In genomic region chr15:62279526-62279925, GRCm38 (mm10) we compare ENCODE assay signal across 16 mouse cellular contexts.
A peak's percentile ranks its signal among the peaks of the same experiment; 100 is the strongest.
DNase-seq lines count a peak whose midpoint lies in the region; ATAC-seq and TF ChIP-seq lines count a peak whose summit lies in the region.
"Had no signal": no experiment of that assay in that cellular context is flagged by ENCODE, and none has a peak within 500 bp of the region (broad histone marks: within the 10 kb centered on the region; RNA-seq: fewer than 3 reads in every experiment).

No protein-coding gene starts in this region.

- H3K36me3 ChIP-seq in limb, embryonic 14.5 days (ENCODE audit: control insufficient read depth, insufficient read depth, low read length), result no peaks in the 10 kb centered on the region
- no peaks in the 10 kb centered on the region for H3K36me3 ChIP-seq in limb, embryonic 10.5 days
- no peaks in the 10 kb centered on the region for H3K36me3 ChIP-seq in lung, postnatal 0 days (ENCODE audit: insufficient read depth, low read length)
- H3K36me3 ChIP-seq: embryonic facial prominence, embryonic 15.5 days; forebrain, embryonic 15.5 days; heart, embryonic 13.5 days; hindbrain, embryonic 15.5 days had no signal

- no peak for TF ChIP-seq EP300 in lung, postnatal 0 days (IDR thresholded peaks at IDR 0.05)

- peak; percentile 29 for DNase-seq in limb, embryonic 14.5 days (ENCODE audit: low spot score)
- no peak for DNase-seq in limb, embryonic 10.5 days (ENCODE audit: low spot score)
- DNase-seq in lung, postnatal 0 days (ENCODE audit: low spot score), result peak; percentile 27
- DNase-seq in lung, postnatal 4 days, result no peak
- no peak for DNase-seq in layer of hippocampus, postnatal 36 days
- DNase-seq: adrenal gland, postnatal 14 days; cerebellum, adult 18-20 months; cerebellum, adult 9-11 months; cerebellum, postnatal 36 days; gastrocnemius, postnatal 10 days; heart, postnatal 36 days had no signal

- no peaks in the 10 kb centered on the region for H3K27me3 ChIP-seq in limb, embryonic 14.5 days (ENCODE audit: control insufficient read depth, insufficient read depth, low read length)
- no peaks in the 10 kb centered on the region for H3K27me3 ChIP-seq in limb, embryonic 10.5 days (ENCODE audit: low read depth, poor library complexity, severe bottlenecking)
- H3K27me3 ChIP-seq in lung, postnatal 0 days (replicated peaks; ENCODE audit: insufficient read depth, low read length), result no peaks in the 10 kb centered on the region
- H3K27me3 ChIP-seq: embryonic facial prominence, embryonic 15.5 days; forebrain, embryonic 15.5 days; heart, embryonic 13.5 days; hindbrain, embryonic 15.5 days had no signal

- no peaks in the 10 kb centered on the region for H3K9me3 ChIP-seq in limb, embryonic 14.5 days (ENCODE audit: control insufficient read depth, low read length)
- no peaks in the 10 kb centered on the region for H3K9me3 ChIP-seq in limb, embryonic 10.5 days (replicated peaks)
- no peaks in the 10 kb centered on the region for H3K9me3 ChIP-seq in lung, postnatal 0 days (ENCODE audit: low read length)
- H3K9me3 ChIP-seq: embryonic facial prominence, embryonic 15.5 days; forebrain, embryonic 15.5 days; hindbrain, embryonic 15.5 days had no signal

- TF ChIP-seq POLR2A in limb, embryonic 14.5 days (IDR thresholded peaks at IDR 0.05; ENCODE audit: borderline replicate concordance, extremely low read depth, insufficient read depth, insufficient read length), result no peak

- ATAC-seq in limb, embryonic 14.5 days (ENCODE audit: low FRiP score, low read depth), result no peak
- ATAC-seq in lung, postnatal 0 days, result no peak
- ATAC-seq: forebrain, embryonic 15.5 days had no signal

- no peak overlapping the region for H3K4me3 ChIP-seq in limb, embryonic 14.5 days (replicated peaks; ENCODE audit: low read length)
- H3K4me3 ChIP-seq in limb, embryonic 10.5 days, result no peak overlapping the region
- no peak overlapping the region for H3K4me3 ChIP-seq in lung, postnatal 0 days (ENCODE audit: low read depth, low read length)
- no peak overlapping the region for H3K4me3 ChIP-seq in brown adipose tissue, adult 24 weeks (ENCODE audit: insufficient read depth, low read depth, low read length)
- H3K4me3 ChIP-seq: embryonic facial prominence, embryonic 15.5 days; forebrain, embryonic 15.5 days; heart, embryonic 13.5 days; hindbrain, embryonic 15.5 days had no signal

- H3K27ac ChIP-seq in limb, embryonic 14.5 days (replicated peaks; ENCODE audit: low read depth, low read length), result no peak overlapping the region
- H3K27ac ChIP-seq in limb, embryonic 10.5 days, result no peak overlapping the region
- no peak overlapping the region for H3K27ac ChIP-seq in lung, postnatal 0 days (ENCODE audit: low read length)
- peak overlapping the region; percentile 79 for H3K27ac ChIP-seq in brown adipose tissue, adult 24 weeks (replicated peaks; ENCODE audit: low read depth, low read length)
- H3K27ac ChIP-seq: embryonic facial prominence, embryonic 15.5 days; forebrain, embryonic 15.5 days; heart, embryonic 13.5 days; hindbrain, embryonic 15.5 days had no signal

- H3K4me2 ChIP-seq in limb, embryonic 14.5 days (replicated peaks; ENCODE audit: low read depth, low read length, severe bottlenecking), result no peak overlapping the region
- H3K4me2 ChIP-seq in lung, postnatal 0 days (replicated peaks; ENCODE audit: low read depth, low read length), result no peak overlapping the region
- H3K4me2 ChIP-seq: embryonic facial prominence, embryonic 15.5 days; forebrain, embryonic 15.5 days; heart, embryonic 13.5 days; hindbrain, embryonic 15.5 days had no signal

- peaks cover 2% of the 10 kb centered on the region; the same call in 1 of the 2 replicates for H3K4me1 ChIP-seq in limb, embryonic 14.5 days (ENCODE audit: control insufficient read depth, insufficient read depth, low read length)
- H3K4me1 ChIP-seq in limb, embryonic 10.5 days, result peaks cover 10% of the 10 kb centered on the region
- no peaks in the 10 kb centered on the region for H3K4me1 ChIP-seq in lung, postnatal 0 days (ENCODE audit: insufficient read depth, low read depth, low read length)
- H3K4me1 ChIP-seq in brown adipose tissue, adult 24 weeks (ENCODE audit: control insufficient read depth, insufficient read depth, insufficient read length, low read length), result peaks cover 10% of the 10 kb centered on the region
- H3K4me1 ChIP-seq: embryonic facial prominence, embryonic 15.5 days had no signal

- WGBS in limb, embryonic 14.5 days, result 59% methylated on average over 2 of the region's 2 CpGs
- WGBS in limb, embryonic 10.5 days, result 86% methylated on average over 2 of the region's 2 CpGs
- WGBS in lung, postnatal 0 days, result 64% methylated on average over 2 of the region's 2 CpGs

- no peak overlapping the region for H3K9ac ChIP-seq in limb, embryonic 14.5 days (ENCODE audit: low read depth, low read length, severe bottlenecking)
- H3K9ac ChIP-seq in lung, postnatal 0 days (replicated peaks; ENCODE audit: low read depth), result no peak overlapping the region
- H3K9ac ChIP-seq: embryonic facial prominence, embryonic 15.5 days; forebrain, embryonic 15.5 days; heart, embryonic 13.5 days; hindbrain, embryonic 15.5 days had no signal

- no peak for TF ChIP-seq CTCF in lung, postnatal 0 days (IDR thresholded peaks at IDR 0.05)

Comparison
In these comparisons a context has a peak if more than half of its experiments do, and no peak if none do; other contexts are left out.
1. DNase-seq: peak in limb, embryonic 14.5 days (single experiment) and lung, postnatal 0 days (single experiment); none in limb, embryonic 10.5 days (single experiment), lung, postnatal 4 days (0 of 2) and layer of hippocampus, postnatal 36 days (0 of 2).